Mouse (Mus musculus): Measurements from ENCODE around the gene Slc25a41.

Gene Slc25a41

DNA sequence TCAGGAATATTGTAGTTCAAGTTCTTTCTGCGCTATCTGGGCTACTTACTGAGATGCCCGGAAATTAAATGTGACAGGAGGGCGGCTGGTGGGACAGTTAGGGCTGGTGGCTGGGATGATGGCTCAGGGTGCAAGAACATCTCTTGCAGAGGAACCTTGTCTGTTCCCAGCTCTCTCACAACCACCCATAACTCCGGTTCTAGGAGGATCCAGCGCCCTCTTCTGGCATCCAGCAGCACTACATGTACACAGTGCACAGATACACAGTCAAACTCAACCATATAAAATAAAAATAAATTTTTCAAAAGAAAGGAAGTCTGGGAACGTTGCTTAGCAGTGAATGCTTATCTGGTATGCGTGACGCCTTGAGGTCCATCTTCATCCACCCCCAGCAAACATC lies 2.5 kb downstream of the Slc25a41 start:
- DNase-seq: no peak

DNA sequence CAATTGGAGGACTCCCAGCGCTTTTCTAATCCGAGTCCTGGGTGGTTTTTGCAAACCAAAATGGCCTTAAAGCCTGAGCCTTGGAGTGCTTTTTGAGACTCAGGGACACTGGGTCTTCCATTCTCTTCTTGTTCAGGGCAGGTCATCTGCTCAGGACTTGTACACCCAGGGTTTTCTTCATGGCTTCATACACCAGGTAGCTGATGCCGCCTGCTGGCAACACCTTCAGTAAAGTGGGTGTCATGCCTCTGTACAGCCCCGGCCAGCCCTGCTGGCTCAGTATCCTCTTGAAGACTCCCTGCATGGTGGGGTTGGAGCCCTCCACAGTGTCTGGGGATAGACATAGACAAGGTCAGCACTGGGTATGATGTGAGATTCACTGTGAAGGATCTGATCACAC lies 8.6 kb downstream of the Slc25a41 start:
- no peak for DNase-seq

DNA sequence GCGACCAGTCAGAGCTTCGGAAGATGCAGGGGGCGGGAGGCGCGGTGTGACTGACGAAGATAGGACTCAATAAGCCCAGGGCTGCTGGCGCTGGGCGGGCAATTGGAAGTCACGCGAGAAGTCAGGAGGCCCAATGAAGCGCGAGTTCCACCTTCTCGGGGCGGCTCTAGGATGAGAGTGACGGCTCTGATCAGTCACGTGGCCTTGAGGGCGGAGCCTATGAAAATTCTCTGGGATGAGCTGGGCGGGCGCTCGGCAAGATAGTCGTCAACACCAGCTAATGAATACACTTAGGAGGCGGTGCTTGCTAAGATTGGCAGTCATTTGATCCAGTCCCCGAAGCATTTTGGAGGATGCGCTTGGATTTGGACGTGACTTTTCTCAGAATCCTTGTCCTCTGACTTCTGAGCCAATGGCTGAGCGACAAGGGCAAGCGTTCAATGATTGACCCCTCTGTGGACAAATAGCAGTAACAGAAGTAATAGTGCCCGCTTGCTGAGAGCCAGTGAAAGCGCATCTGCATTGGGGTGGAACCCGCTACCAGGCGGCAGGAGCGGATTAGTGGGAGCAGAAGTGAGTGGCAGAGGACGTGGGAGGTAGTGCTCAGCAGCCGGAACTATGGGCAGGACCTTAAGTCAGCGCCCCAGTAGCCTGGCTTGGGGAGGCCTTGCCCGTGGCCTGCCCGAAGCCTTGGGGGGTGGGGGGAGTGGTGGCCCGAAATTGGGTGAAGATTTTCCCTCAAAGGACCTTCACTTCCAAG lies 9.6 kb downstream of the Slc25a41 start:
- DNase-seq: peak; percentile 99

DNA sequence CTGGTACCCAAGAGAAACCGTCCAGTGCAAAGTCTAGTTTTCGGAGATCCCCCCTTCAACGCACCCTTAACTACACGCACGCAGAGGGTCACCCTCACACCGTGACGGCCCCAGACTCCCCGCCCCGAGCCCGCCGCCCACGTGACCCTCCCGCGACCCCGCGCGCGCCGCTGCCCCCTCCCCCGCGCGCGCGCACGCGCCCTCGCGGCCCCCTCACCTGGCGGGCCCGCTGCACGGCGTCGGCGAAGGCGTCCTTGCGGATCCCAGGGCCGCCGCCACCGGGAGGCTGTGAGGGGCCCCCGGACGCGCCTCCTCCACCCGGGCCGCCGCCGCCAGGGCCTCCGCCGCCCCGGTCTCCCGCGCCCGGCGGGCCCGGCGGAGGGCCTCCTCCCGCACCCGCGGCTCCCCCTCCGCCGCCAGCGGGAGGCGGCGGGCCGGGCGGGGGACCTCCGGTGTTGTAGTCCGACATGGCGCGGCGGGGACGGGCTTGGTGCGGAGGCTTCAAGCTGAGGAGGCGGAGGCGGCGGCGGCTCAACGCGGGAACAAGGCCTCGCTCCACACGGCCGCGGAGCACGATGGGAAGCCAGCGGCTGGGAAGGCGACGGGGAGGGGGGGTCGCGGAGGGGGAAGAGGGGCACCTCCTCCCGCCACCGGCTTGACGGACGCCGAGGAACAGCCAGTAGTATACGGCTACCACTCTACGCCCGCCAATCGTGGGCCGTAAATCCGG lies 10.4 kb downstream of the Slc25a41 start, which contains the start of gene Khsrp:
TSS of gene Khsrp (minus strand) at position 592 of the 730 bp plus-strand sequence.
- DNase-seq: peak; percentile 72 to 75

DNA sequence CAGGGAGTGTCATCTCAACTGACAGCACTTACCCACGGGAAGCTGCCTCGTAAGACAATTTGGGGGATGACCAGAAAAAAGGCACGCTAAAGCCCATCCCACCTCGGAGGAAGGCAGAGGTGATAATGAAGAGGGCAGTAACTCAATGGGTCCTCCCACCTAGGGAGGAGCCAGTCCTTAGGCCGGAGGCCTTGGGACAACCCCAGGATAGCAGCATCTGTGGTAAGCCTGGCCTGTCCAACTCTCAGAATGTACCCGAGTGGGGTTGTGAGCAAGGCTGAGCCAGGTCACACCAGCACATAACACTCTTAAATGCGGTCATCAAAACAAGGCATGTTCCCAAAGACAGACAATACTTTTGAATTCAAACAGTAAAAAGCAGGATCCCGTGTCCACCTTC lies 11.8 kb downstream of the Slc25a41 start:
- no peak for DNase-seq

DNA sequence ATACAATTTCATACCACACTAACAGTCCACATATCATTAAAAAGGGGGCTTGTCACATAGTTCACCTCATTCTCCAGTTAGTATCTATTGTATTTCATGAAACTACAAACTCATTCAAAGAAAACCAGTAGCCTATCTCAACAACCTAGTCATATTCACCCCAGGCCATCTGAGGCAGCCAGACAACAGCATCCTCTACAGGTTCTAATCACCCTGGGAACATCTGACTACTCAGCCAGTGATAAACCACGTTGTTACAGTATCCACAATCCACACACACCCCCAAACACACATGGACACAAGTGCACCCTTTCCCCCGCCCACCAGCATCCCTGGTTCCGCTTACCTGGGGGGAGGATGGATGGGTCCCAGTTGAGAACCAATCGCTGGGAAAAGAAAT lies 14.0 kb downstream of the Slc25a41 start:
- no peak for DNase-seq

DNA sequence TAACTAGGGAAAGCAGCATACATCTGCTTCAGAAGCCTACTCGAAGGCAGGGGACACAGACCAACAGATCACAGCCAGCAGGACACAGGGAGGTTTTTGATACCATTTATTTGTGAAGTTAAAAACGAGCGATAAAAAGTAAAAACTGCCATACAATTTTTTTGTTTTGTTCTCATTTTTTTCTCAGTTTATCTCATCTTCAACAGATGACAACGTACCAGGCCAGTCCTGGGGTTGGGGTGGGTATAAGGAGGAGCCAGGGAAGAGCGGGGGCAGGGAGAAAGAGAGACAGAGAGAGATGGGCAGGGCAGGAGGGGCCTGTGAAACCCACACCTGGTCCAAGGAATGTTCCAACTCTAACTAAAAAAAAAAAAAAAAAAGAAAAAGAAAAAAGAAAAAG lies 20.5 kb downstream of the Slc25a41 start:
- DNase-seq: no peak

DNA sequence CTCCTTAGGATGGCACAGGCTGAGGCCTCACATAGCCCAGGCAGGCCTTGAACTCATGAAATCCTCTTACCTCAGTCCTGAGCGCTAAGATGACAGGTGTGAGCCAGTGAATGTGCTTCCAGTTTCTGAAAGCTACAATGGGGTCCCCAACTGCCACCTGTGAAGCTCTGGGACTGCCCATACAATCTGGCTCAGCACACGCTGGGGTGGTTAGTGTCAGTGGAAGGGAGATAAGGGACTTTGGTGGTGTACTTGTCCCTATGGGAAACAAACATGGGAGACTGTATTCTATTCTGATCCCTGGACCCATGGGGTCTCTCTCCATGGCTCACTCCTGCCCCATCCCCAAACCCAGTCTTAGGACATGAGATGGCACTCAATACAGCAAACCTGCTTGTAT lies 21.8 kb downstream of the Slc25a41 start:
- no peak for DNase-seq

DNA sequence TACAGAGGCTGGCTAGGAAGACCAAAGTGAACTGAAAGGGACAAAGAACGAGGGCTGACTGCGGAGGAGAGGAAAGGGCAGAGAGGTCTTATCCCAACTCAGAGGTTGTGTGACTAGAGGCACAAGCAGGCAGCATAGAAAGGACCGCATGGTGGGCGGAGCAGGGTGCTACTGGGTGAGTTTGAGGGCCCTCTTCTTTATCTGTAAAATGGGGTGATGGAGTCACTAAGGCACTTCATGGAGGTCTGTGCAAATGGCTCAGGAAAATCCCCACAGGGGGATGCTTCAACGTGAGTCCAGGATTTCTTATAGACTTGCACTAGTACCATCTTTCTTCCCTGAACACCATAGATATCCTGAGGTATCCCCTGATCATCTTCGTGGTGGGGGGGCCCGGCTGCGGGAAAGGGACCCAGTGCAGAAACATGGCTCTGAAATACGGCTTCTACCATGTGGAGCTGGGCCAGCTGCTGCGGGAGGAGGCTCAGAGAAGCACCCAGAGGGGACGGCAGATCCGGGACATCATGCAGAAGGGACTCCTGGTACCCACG lies 29.1 kb downstream of the Slc25a41 start:
- DNase-seq: peak in 1 of 2 experiments; percentile 38

DNA sequence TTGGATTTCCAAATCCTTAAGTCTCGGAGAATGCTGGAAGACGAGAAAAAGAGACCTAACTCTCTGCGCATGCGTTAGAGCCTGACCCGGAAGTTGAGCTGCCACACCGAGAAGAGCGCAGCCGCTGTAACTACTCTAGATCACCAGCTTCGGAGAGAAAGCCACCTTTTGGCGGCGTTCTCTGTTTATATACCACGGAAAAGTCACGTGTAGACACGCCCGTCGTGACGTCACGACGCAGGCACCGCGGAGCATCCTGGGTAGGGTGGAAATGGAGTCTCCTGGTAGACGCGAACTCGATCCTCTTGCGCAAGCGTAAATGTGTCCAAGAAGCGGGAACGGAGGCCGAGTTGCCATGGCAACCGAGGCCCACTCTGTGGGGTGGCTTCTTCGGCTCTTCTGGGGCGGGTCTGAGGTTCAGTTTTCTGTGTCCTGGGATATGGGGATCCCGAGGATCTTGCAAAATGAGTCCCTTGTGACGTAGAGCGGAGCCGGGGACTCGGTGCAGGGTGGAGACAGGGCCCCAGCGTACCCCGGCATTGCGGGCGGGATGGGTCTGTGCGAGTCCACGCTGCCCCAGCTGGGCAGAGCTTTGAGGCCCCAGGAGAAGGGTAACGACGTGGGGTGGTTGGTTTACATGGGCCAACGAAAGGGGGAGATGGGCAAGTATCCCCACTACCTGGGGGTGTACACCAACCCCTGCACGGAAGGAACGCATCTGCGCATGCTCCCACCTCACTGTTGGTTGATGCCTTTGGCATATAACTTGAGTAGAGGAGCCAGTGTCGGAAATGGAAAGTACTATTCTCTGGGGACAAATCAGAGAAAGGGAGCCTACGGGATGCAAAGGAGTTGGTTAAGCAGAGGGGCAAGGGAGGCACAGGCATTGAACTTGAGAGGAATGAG lies 30.0 kb downstream of the Slc25a41 start, which contains the start of the genes Gtf2f1 and Gm17949:
TSS of gene Gtf2f1 (minus strand) at position 53 of the 906 bp plus-strand sequence.
TSS of gene Gm17949 (plus strand) at position 234 of the 906 bp plus-strand sequence.
- peak; percentile 97 for DNase-seq

DNA sequence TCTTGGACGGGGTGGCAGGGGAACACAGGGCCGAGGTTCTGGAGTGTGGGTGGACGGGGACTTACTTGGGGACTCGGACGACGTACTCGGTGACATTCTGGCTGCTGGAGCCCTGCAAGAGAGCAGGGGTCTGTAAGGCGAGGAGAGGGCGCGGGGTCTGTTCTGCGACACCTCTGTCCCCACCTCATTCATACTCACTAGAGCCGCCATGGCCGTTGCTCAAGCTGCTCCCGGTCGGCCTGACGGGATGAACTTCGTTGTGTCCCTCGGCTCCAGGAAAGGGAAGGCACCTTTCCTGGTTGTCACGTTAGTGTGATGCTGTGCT lies 30.6 kb downstream of the Slc25a41 start:
- DNase-seq: no peak

DNA sequence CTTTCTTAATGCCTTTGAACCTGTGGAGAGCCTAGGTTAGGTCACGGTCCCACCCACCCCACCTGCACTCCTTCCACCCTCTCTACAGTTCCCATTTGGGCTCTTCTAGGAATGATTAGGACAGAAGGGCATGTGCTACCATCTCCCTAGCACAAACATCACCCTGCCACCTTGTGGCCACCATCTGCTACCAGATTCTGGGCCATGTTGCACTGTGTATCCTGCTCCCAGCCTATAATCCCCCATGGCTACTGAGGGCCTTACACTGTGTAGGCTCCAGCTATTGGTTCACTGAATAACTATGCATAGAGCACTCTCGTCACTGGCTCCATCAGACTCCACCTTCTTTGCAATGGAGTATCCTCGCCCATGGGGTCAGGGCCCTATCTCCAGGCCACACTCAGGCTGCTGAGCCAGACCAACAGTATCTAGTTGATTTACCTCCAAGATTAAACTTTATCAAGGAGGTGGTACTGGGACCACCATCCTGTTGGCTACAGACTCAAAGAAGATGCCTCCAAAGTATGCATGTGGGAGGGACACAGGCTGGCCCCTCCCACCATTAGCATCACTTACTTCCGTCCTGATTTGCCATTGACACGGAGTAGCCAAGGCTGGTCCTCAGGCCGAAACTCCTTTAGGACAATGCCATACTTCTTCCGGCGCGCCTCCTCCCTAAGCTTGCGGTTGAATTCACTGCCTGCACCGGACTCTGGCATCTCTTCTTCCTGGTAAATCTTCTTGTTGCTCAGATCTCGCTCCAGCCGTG lies 34.1 kb downstream of the Slc25a41 start:
- DNase-seq: peak; percentile 41 to 63

DNA sequence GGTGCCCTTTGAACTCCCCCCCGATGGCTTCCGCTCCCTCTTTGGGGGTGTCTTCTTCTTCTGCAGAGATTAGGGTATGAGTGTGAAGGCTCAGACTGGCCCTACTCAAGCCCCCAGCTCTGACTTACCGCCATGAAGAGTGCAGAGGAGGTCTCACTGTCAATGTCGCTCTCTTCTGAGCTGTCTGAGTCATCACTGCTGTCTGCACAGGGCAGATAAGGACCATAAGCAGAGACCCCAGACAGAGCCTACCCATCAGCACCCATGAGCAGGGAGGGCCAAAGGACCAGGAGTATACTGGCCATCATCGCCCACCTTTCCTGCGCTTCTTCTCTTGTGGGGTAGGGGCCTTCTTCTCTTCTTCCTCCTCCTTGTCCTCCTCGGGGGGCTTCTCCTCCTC lies 37.5 kb downstream of the Slc25a41 start:
- no peak for DNase-seq

DNA sequence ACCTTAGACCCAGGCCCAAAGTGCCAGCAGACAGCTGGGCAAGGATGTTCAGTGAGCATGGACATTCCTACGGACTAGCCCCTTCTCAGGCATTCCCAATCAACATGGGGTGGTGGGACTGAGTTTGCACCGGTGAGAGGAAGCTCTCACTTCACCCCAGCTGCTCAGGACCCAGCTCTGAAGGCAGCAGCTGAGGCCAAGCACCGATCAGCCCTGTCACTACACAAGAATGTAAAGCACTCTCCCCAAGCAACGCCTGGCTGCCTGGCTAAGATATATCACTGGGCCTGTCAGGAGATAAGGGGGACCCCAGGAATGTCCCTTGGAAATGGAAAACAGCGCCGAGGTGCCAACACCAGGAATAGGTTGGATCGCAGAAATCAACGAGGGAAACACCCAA lies 40.2 kb downstream of the Slc25a41 start:
- no peak for DNase-seq

DNA sequence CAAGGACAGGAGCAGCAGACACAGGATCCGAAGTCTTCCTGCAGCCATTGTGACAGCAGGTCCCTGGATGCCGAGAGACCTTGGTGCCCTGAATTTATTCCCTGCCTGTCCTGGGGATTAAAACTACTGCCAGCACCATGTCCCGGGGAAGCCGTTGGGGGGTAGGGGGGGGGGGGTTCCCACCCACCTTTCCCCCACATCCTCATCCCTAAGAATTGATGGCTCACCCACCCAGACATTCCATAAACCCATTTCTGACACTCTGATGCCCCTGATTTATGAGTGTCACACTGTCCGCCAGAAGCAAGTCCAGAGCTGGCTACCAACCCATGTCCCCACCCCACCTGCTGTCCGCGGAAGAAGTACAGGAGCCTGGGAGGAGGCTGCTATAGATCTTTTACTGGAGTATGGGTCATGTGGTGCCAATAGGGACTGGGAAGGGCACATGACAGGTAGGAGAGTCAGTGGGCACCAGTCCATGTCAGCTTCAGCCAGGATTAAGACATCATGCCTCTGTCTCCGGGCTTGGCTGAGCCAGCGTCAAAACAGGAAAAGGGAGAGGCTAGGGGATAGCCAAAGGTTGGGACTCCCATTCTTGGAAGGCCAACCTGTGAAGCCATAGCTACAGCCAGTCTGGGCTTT lies 41.4 kb downstream of the Slc25a41 start, which contains the start of gene Pspn:
TSS of gene Pspn (minus strand) at position 51 of the 642 bp plus-strand sequence.
- DNase-seq: no peak

DNA sequence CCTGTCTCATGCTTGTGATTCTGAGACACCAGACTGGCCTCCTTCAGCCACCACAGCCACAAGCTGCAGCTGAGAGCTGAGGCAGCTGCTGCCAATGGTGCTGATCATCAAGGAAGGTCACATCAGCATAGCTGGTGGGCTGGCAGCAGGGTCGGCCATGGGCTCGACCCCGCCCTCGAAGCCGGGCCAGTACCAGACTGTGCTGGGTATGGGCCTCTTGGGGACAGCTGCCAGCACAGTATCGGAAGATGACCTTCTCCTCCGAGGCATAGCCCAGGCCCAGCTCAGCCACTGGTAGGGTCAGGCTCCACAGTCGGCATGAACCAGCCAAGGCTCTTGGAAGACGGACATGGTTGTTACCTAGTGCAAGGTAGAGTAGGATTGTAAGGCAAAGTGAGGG lies 42.0 kb downstream of the Slc25a41 start:
- DNase-seq: no peak

DNA sequence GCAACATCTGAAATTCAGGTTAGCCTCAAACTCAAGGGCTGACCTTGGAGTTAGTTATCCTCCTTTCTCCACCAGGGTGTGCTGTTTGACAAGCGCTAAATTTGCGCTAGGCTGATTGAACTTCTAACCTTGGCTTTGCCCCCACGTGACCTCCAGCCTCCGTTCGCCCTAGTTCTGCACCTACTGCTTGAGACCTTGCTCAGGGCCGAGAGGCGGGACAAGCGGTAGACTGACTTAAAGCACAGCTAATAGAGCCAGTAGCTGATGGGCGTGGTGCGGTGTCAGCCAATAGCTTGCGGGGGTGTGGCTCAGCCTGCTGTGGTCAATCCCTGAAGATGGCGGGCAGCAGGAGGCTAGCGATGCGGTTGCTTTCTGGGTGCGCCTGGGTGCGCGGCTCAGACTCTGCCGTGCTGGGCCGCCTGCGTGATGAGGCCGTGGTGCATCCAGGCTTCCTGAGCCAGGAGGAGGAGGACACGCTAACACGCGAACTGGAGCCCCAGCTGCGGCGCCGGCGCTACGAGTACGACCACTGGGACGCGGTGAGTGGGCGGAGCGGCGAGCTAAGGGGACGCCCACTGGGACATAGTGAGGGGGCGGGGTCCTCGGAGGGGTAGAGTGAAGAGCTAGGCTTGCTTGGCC lies 44.3 kb downstream of the Slc25a41 start, which contains the start of gene Alkbh7:
TSS of gene Alkbh7 (plus strand) at position 311 of the 639 bp plus-strand sequence.
- peak; percentile 93 for DNase-seq

DNA sequence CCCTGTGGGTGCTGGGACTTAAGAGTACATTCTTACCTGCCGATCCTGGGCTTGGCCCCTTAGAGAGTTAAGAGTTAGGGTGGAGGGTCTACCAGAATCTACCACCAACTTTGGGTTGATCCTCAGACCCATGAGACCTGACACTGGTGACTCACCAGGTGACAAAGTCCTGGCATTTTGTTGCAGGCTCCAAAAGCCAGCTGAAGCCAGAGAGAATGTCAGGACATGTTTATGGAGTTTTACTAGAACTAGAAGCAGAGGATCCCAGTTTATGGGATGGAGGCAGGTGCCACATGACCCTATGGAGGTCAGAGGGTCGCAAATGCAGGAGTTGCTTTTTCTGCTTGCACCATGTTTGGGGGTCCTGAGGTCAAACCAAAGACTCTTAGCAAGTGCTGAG lies 44.9 kb downstream of the Slc25a41 start:
- DNase-seq: no peak

DNA sequence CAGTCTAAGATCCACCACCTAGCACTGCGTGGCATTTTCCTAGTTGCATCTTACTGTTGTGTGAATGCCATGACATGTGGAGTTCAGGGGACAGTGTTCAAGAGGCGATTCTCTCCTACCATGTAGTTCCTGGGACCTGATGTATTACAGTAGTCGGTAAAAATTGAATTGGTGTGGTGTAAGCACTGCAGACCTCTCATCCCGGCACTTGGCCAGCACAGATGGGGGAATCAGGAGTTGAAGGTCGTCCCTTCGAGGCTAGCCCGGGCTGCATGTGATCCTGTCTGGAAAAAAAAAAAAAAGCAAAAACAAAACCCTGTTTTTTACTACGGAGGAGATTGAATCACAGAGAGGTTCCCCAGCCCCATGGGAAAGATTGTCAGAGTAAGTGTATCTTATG lies 46.4 kb downstream of the Slc25a41 start:
- DNase-seq: no peak

DNA sequence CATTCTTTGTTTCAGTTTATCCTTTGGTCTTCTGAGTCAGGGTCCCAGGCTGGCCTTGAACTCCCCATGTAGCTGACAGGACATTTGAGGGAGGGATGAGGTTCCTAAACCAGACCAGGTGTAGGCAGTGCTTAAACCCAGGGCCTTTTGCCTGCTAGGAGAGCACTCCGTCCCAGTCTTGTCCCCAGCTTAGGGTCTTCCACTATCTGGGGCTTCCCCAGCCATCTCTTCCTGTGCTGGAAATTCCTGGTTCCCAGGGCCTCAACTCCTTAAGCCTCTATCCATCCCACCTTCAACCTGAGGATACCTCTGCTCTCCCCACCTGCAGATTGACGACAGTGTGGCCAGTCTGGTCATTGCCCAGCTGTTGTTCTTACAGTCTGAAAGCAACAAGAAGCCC lies 50.5 kb downstream of the Slc25a41 start:
- no peak for DNase-seq
